Mouse (Mus musculus): ENCODE data around the gene Plxnb1. TPM values are rescaled to one million over a fixed set of nuclear protein-coding genes. Genes with fewer than 3 reads are reported as not detected.

Gene Plxnb1
- 20.7 and 23.5 TPM in 2 replicates for polyA plus RNA-seq (2015; fragmentation: Nextera tagmentation; extraction: Ambion mirVana)

GRCm38 (mm10) chr9:109095137-109095982 is at the start of gene Plxnb1:
Plxnb1 (plus strand) TSS chr9:109095389.
- H3K4me1 ChIP-seq: peaks cover 48% of the 10 kb centered on the region
- ATAC-seq (replicated peaks): peak; percentile 71

GRCm38 (mm10) chr9:109046306-109046705 is 48.9 kb upstream of the Plxnb1 start:
- no peak for ATAC-seq (replicated peaks)

More at GRCm38 (mm10) chr9:109095137-109095982, at the start of gene Plxnb1:
- peak within 1 kb of the TSS; percentile 100 for H3K27ac ChIP-seq (replicated peaks)
- no peaks in the 10 kb centered on the region for H3K27me3 ChIP-seq
- H3K9me3 ChIP-seq: no peaks in the 10 kb centered on the region
- peak within 1 kb of the TSS; percentile 91 for H3K4me2 ChIP-seq (replicated peaks)
- whole genome bisulfite sequencing: under 1% methylated on average over 98 of the region's 102 CpGs
- peaks cover 17% of the 10 kb centered on the region; the same call in 1 of the 2 replicates for H3K36me3 ChIP-seq
- H3K9ac ChIP-seq (replicated peaks): peak within 1 kb of the TSS; percentile 89
- peak within 1 kb of the TSS; percentile 65 for H3K4me3 ChIP-seq

GRCm38 (mm10) chr9:109049316-109049715 is 45.9 kb upstream of the Plxnb1 start:
- Histone ChIP-seq H3K4me3 (no peak overlapping the region), H3K27ac (replicated peaks) (no peak overlapping the region), H3K36me3 (no peaks in the 10 kb centered on the region), H3K9ac (replicated peaks) (no peak overlapping the region), H3K4me1 (0 out of 2 replicates have a peak, but pooled peaks cover 2% of the 10 kb centered on the region), H3K27me3 (no peaks in the 10 kb centered on the region), H3K9me3 (no peaks in the 10 kb centered on the region), H3K4me2 (replicated peaks) (no peak overlapping the region)
- no peak for ATAC-seq (replicated peaks)
- WGBS: 83% methylated on average over 7 of the region's 7 CpGs

More at GRCm38 (mm10) chr9:109046306-109046705, 48.9 kb upstream of the Plxnb1 start:
- H3K9ac ChIP-seq (replicated peaks): no peak overlapping the region
- no peaks in the 10 kb centered on the region for H3K9me3 ChIP-seq
- no peak overlapping the region for H3K4me2 ChIP-seq (replicated peaks)
- no peaks in the 10 kb centered on the region for H3K4me1 ChIP-seq
- H3K27me3 ChIP-seq: no peaks in the 10 kb centered on the region
- H3K27ac ChIP-seq (replicated peaks): no peak overlapping the region
- 45% methylated on average over 5 of the region's 5 CpGs for WGBS
- no peak overlapping the region for H3K4me3 ChIP-seq
- H3K36me3 ChIP-seq: no peaks in the 10 kb centered on the region

DNA sequence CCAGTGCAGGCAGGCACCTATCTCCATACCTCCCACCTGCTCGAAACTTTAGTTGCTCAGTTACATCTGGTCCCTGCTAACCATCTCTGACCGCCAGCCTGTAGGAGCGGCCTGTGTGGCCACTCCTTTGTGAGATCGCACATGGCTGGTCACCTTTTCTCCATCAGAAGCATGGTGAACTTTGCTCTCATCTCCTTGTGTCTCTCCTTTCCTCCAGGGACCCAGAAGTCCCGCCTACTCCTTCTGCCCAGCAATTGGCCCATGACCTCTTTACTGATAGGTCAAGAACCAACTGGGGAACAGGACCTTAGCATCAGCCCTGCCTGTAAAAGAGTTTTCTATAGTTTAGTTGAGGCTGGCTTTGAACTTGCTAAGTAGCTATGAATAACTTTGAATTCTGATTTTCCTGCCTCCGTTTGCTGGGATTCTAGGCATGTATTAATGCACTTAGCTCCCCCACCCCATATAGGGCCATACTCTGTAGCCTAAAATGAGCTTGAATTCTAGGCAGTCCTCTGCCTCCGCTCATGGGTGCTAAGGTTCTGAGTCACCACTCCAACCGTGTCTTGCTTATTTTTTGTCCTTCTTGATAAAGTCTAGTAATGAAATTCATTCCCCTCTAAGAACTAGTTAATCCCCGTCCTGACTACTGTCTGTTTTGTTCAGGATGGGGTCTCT is 45.1 kb upstream of the Plxnb1 start:
- no peak overlapping the region for H3K4me2 ChIP-seq (replicated peaks)
- H3K4me1 ChIP-seq: peaks cover 6% of the 10 kb centered on the region; the same call in 1 of the 2 replicates
- no peak for ATAC-seq (replicated peaks)
- H3K27me3 ChIP-seq: no peaks in the 10 kb centered on the region
- H3K9ac ChIP-seq (replicated peaks): no peak overlapping the region
- H3K9me3 ChIP-seq: no peaks in the 10 kb centered on the region
- H3K4me3 ChIP-seq: no peak overlapping the region
- 83% methylated on average over 9 of the region's 9 CpGs for WGBS
- H3K27ac ChIP-seq (replicated peaks): no peak overlapping the region
- no peaks in the 10 kb centered on the region for H3K36me3 ChIP-seq

DNA sequence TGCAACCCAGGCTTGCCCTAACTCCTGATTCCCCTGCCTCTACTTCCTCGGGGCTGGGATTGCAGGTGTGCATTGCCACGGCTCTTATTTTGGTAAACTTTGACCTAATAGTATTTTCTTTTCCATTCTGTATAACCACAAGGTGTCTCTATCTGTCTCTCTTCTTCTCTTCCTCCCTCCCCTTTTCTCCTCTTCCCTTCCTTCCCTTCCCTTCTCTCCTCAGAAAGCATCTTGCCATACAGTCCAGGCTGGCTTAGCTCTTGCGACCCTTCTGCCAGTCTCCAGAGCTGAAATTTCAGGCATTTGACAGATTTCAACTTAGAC is 44.6 kb upstream of the Plxnb1 start:
- Histone ChIP-seq H3K9me3 (no peaks in the 10 kb centered on the region), H3K4me1 (peaks cover 11% of the 10 kb centered on the region), H3K4me3 (no peak overlapping the region), H3K36me3 (no peaks in the 10 kb centered on the region), H3K9ac (replicated peaks) (no peak overlapping the region), H3K27ac (replicated peaks) (no peak overlapping the region), H3K4me2 (replicated peaks) (no peak overlapping the region), H3K27me3 (no peaks in the 10 kb centered on the region)
- 82% methylated on average over 3 of the region's 3 CpGs for WGBS
- ATAC-seq (replicated peaks): no peak

DNA sequence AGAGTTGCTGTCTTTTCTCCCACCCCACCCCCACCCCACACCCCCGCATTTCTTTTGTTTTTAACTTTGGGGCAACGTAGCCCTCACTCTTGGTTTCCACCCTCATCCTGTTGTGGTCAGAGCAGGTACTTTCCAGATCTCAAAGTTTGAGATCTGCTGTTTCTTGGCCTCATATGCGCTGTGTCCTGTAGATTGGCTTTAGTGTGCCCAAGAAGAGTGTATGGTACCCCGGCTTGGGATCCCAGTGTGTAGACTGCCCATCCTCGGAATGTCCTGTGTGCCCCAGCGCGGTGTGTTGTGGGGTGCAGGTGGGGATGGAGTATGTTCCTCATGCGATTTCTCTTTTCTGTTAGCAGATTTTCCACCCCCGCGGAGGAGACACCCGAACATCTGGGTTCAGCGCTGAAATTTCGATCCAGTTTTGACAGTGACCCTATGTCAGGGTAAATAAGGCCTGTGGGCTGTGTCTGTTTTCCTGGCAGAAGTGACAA is 44.1 kb upstream of the Plxnb1 start:
- 92% methylated on average over 13 of the region's 13 CpGs for WGBS
- H3K4me3 ChIP-seq: no peak overlapping the region
- H3K9me3 ChIP-seq: no peaks in the 10 kb centered on the region
- no peaks in the 10 kb centered on the region for H3K27me3 ChIP-seq
- H3K27ac ChIP-seq (replicated peaks): no peak overlapping the region
- ATAC-seq (replicated peaks): no peak
- H3K9ac ChIP-seq (replicated peaks): no peak overlapping the region
- H3K36me3 ChIP-seq: no peaks in the 10 kb centered on the region
- H3K4me2 ChIP-seq (replicated peaks): no peak overlapping the region
- H3K4me1 ChIP-seq: peaks cover 11% of the 10 kb centered on the region

DNA sequence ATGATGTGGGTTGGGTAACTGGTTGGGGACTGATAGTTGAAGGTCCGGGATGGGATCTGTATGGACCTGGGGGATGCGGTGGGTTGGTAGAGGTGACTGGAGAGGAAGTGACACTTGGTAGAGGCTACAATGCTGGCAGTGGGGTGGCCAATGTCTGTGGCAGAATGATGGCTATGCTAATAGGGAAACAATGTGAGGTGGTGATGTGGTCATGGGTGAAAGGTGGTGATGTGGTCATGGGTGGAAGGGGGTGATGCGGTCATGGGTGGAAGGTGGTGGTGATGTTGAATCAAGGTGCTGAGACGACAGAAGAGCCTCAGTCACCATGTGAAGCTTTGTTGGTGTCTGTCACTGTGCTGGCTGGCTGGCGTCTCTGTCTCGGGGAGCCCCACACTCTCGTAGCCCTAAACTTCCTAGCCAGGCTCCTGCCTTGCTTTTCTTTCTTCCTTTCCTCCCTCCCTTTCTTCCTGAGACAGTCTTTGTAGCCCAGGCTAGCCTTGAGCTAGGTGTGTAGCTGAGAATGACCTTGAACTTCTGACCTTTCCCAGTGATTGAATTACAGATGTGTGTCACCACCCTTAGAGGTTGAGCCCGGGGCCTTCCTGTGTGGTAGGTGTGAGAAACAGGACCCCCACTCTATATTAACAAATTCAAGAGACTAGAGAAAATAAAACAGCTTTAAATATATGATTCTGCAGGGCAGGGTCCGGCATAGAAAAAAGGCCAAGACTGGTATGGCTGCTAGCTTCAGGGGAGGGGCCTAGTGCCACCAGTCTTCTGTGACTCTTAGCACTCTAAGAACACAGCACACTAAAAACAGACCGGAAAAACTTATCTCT is 43.3 kb upstream of the Plxnb1 start:
- no peak overlapping the region for H3K4me2 ChIP-seq (replicated peaks)
- no peaks in the 10 kb centered on the region for H3K27me3 ChIP-seq
- ATAC-seq (replicated peaks): no peak
- H3K4me3 ChIP-seq: no peak overlapping the region
- H3K4me1 ChIP-seq: peaks cover 11% of the 10 kb centered on the region
- no peaks in the 10 kb centered on the region for H3K9me3 ChIP-seq
- no peak overlapping the region for H3K27ac ChIP-seq (replicated peaks)
- WGBS: 91% methylated on average over 10 of the region's 10 CpGs
- no peak overlapping the region for H3K9ac ChIP-seq (replicated peaks)
- H3K36me3 ChIP-seq: peaks cover 6% of the 10 kb centered on the region

GRCm38 (mm10) chr9:109052490-109053260 is 42.5 kb upstream of the Plxnb1 start:
- ATAC-seq (replicated peaks): no peak
- Histone ChIP-seq H3K27ac (replicated peaks) (no peak overlapping the region), H3K4me1 (peaks cover 11% of the 10 kb centered on the region), H3K9me3 (no peaks in the 10 kb centered on the region), H3K4me2 (replicated peaks) (no peak overlapping the region), H3K9ac (replicated peaks) (no peak overlapping the region), H3K4me3 (no peak overlapping the region), H3K36me3 (peaks cover 14% of the 10 kb centered on the region), H3K27me3 (no peaks in the 10 kb centered on the region)
- 89% methylated on average over 9 of the region's 9 CpGs for WGBS

- Histone ChIP-seq H3K9me3 (no peaks in the 10 kb centered on the region), H3K4me1 (peaks cover 11% of the 10 kb centered on the region), H3K4me3 (no peak overlapping the region), H3K27me3 (no peaks in the 10 kb centered on the region), H3K9ac (replicated peaks) (no peak overlapping the region), H3K27ac (replicated peaks) (no peak overlapping the region), H3K4me2 (replicated peaks) (no peak overlapping the region), H3K36me3 (peaks cover 21% of the 10 kb centered on the region)
- 73% methylated on average over 3 of the region's 3 CpGs for WGBS
- ATAC-seq (replicated peaks): no peak
Measured at GRCm38 (mm10) chr9:109053366-109053765, 41.8 kb upstream of the Plxnb1 start.

- peaks cover 15% of the 10 kb centered on the region for H3K4me1 ChIP-seq
- no peak overlapping the region for H3K4me3 ChIP-seq
- 79% methylated on average over 6 of the region's 6 CpGs for whole genome bisulfite sequencing
- H3K27ac ChIP-seq (replicated peaks): no peak overlapping the region
- H3K4me2 ChIP-seq (replicated peaks): no peak overlapping the region
- no peaks in the 10 kb centered on the region for H3K27me3 ChIP-seq
- H3K36me3 ChIP-seq: peaks cover 25% of the 10 kb centered on the region
- H3K9ac ChIP-seq (replicated peaks): no peak overlapping the region
- H3K9me3 ChIP-seq: no peaks in the 10 kb centered on the region
- ATAC-seq (replicated peaks): no peak
Measured at GRCm38 (mm10) chr9:109053851-109054250, 41.3 kb upstream of the Plxnb1 start.

- Histone ChIP-seq H3K4me1 (peaks cover 22% of the 10 kb centered on the region), H3K4me2 (replicated peaks) (peak overlapping the region; percentile 38), H3K27me3 (no peaks in the 10 kb centered on the region), H3K9ac (replicated peaks) (peak overlapping the region; percentile 14; the same call in 1 of the 2 replicates), H3K27ac (replicated peaks) (peak overlapping the region; percentile 53), H3K4me3 (peak overlapping the region; percentile 32), H3K9me3 (no peaks in the 10 kb centered on the region), H3K36me3 (peaks cover 25% of the 10 kb centered on the region)
- peak; percentile 71 for ATAC-seq (replicated peaks)
- 7% methylated on average over 7 of the region's 7 CpGs for WGBS
Measured at GRCm38 (mm10) chr9:109054712-109055111, 40.5 kb upstream of the Plxnb1 start.
